Mouse (Mus musculus) intestine, embryonic 14.5 days (tissue): ENCODE data around the gene Nrarp. TPM values are rescaled to one million over a fixed set of nuclear protein-coding genes. Genes with fewer than 3 reads are reported as not detected.

Experiments
- ATAC-seq: fragments of 200-750 bp; cut with Nextera tagmentation; replicated peaks from 2 replicates; pipeline ENCODE4 v1.8.0; 2017; ENCODE audit warnings: low read depth, moderate number of reproducible peaks, moderate TSS enrichment, moderate library complexity; ENCODE audit not compliant: low FRiP score, low TSS enrichment
- DNase-seq: peaks from one replicate; pipeline ENCODE4 v3.0.0-alpha.2; 2018; ENCODE audit warnings: low spot score
- H3K27ac ChIP-seq: fragments of 300-500 bp; sonication (generic); 2 replicates; pipeline ENCODE4 v1.5.1; 2014; ENCODE audit warnings: low read depth, mild to moderate bottlenecking, control low read depth
- H3K27me3 ChIP-seq: fragments of 300-500 bp; sonication (generic); replicated peaks from 2 replicates; pipeline ENCODE4 v1.6.1; 2014; ENCODE audit warnings: low read length, control low read depth; ENCODE audit not compliant: control insufficient read depth, insufficient read depth
- H3K36me3 ChIP-seq: fragments of 300-500 bp; sonication (generic); 2 replicates; pipeline ENCODE4 v1.6.1; 2014; ENCODE audit warnings: low read length, control low read depth; ENCODE audit not compliant: control insufficient read depth, insufficient read depth
- H3K4me1 ChIP-seq: fragments of 300-500 bp; sonication (generic); replicated peaks from 2 replicates; pipeline ENCODE4 v1.6.1; 2014; ENCODE audit warnings: low read length, control low read depth, mixed read lengths; ENCODE audit not compliant: control insufficient read depth, insufficient read depth
- H3K4me2 ChIP-seq: fragments of 300-500 bp; sonication (generic); 2 replicates; pipeline ENCODE4 v1.6.1; 2014; ENCODE audit warnings: low read length
- H3K4me3 ChIP-seq: fragments of 300-500 bp; sonication (generic); 2 replicates; pipeline ENCODE4 v1.5.1; 2014; ENCODE audit warnings: low read depth, low read length, control low read depth, mixed read lengths
- H3K9ac ChIP-seq: fragments of 300-500 bp; sonication (generic); 2 replicates; pipeline ENCODE4 v1.6.1; 2014; ENCODE audit warnings: mild to moderate bottlenecking, low read length
- H3K9me3 ChIP-seq: fragments of 300-500 bp; sonication (generic); 2 replicates; pipeline ENCODE4 v1.6.1; 2016; ENCODE audit warnings: low read length, control low read depth; ENCODE audit not compliant: control insufficient read depth
- WGBS: fragments of 180-500 bp; shearing (Covaris S2); extraction: QIAGEN DNeasy Blood & Tissue Kit; methylation state at CpG from one replicate; pipeline ENCODE4 v1.1.7; 2014; 5-methylcytosine and 5-hydroxymethylcytosine counted together
- polyA plus RNA-seq: library from polyadenylated mRNA; unstranded; fragments of >200 nt; fragmentation: Nextera tagmentation; extraction: Ambion mirVana; gene quantifications from 2 replicates; pipeline ENCODE4 v1.2.1, GENCODE M21; 2014

The Nrarp gene
- polyA plus RNA-seq, 1 experiment from 2014 or later = 13.2 TPM

- DNase-seq (no peak), ATAC-seq (peak; percentile 37)
- H3K9ac ChIP-seq = peak overlapping the region; percentile 34; the same call in 1 of the 2 replicates
- peak overlapping the region; percentile 58 for H3K4me2 ChIP-seq
- H3K27me3 ChIP-seq = peaks cover 20% of the 10 kb centered on the region
- H3K9me3 ChIP-seq = no peaks in the 10 kb centered on the region
- peaks cover 22% of the 10 kb centered on the region for H3K36me3 ChIP-seq
- H3K4me3 ChIP-seq = peak overlapping the region; percentile 34
- peak overlapping the region; percentile 76 for H3K27ac ChIP-seq
- H3K4me1 ChIP-seq = peaks cover 20% of the 10 kb centered on the region; the same call in 1 of the 2 replicates
- WGBS = 20% methylated on average over 55 of the region's 55 CpGs
These were observed 14.9 kb downstream of the Nrarp start for GRCm38 (mm10) chr2:25195211-25196156.

GRCm38 (mm10) chr2:25196172-25196954, 15.8 kb downstream of the Nrarp start, which contains the start of gene Tor4a:
Tor4a (minus strand) TSS chr2:25196886.
- DNase-seq (peak; percentile 77), ATAC-seq (peak; percentile 73)
- Histone ChIP-seq H3K4me3 (peak within 1 kb of the TSS; percentile 34), H3K4me1 (peaks cover 20% of the 10 kb centered on the region; the same call in 1 of the 2 replicates), H3K4me2 (peak within 1 kb of the TSS; percentile 58), H3K9ac (peak within 1 kb of the TSS; percentile 34; the same call in 1 of the 2 replicates), H3K27ac (peak within 1 kb of the TSS; percentile 76), H3K36me3 (peaks cover 31% of the 10 kb centered on the region), H3K27me3 (peaks cover 20% of the 10 kb centered on the region), H3K9me3 (no peaks in the 10 kb centered on the region)
- WGBS = 11% methylated on average over 8 of the region's 8 CpGs

GRCm38 (mm10) chr2:25197191-25197590, 16.6 kb downstream of the Nrarp start:
- 25% methylated on average over 2 of the region's 2 CpGs for WGBS
- peak overlapping the region; percentile 76 for H3K27ac ChIP-seq
- peak overlapping the region; percentile 58 for H3K4me2 ChIP-seq
- DNase-seq (no peak), ATAC-seq (no peak)
- H3K4me1 ChIP-seq = peaks cover 20% of the 10 kb centered on the region; the same call in 1 of the 2 replicates
- H3K4me3 ChIP-seq = no peak overlapping the region
- H3K9me3 ChIP-seq = no peaks in the 10 kb centered on the region
- H3K36me3 ChIP-seq = peaks cover 39% of the 10 kb centered on the region
- H3K27me3 ChIP-seq = peaks cover 20% of the 10 kb centered on the region
- no peak overlapping the region for H3K9ac ChIP-seq

GRCm38 (mm10) chr2:25197946-25198345, 17.4 kb downstream of the Nrarp start:
- Histone ChIP-seq H3K27ac (no peak overlapping the region), H3K36me3 (peaks cover 47% of the 10 kb centered on the region), H3K9ac (no peak overlapping the region), H3K4me3 (no peak overlapping the region), H3K4me1 (peaks cover 20% of the 10 kb centered on the region; the same call in 1 of the 2 replicates), H3K9me3 (no peaks in the 10 kb centered on the region), H3K4me2 (no peak overlapping the region), H3K27me3 (peaks cover 20% of the 10 kb centered on the region)
- no peak for DNase-seq
- ATAC-seq = no peak

GRCm38 (mm10) chr2:25200631-25201030, 20.1 kb downstream of the Nrarp start:
- Histone ChIP-seq H3K9ac (no peak overlapping the region), H3K27me3 (peaks cover 9% of the 10 kb centered on the region; the same call in 1 of the 2 replicates), H3K36me3 (peaks cover 74% of the 10 kb centered on the region), H3K4me3 (no peak overlapping the region), H3K4me2 (no peak overlapping the region), H3K27ac (no peak overlapping the region), H3K9me3 (no peaks in the 10 kb centered on the region), H3K4me1 (0 out of 2 replicates have a peak, but pooled peaks cover 12% of the 10 kb centered on the region)
- DNase-seq (no peak), ATAC-seq (no peak)
- WGBS = 93% methylated on average over 2 of the region's 2 CpGs

GRCm38 (mm10) chr2:25203631-25204214, 23.2 kb downstream of the Nrarp start:
- H3K4me3 ChIP-seq = no peak overlapping the region
- H3K27ac ChIP-seq = no peak overlapping the region
- no peak for ATAC-seq
- no peak for DNase-seq
- no peaks in the 10 kb centered on the region for H3K9me3 ChIP-seq
- no peak overlapping the region for H3K9ac ChIP-seq
- H3K27me3 ChIP-seq = no peaks in the 10 kb centered on the region
- no peak overlapping the region for H3K4me2 ChIP-seq
- peaks cover 99% of the 10 kb centered on the region for H3K36me3 ChIP-seq
- no peaks in the 10 kb centered on the region for H3K4me1 ChIP-seq
- 63% methylated on average over 4 of the region's 4 CpGs for WGBS

- WGBS = 100% methylated on average over 1 of the region's 1 CpGs
- DNase-seq (no peak), ATAC-seq (no peak)
- Histone ChIP-seq H3K9ac (no peak overlapping the region), H3K4me1 (peaks cover 15% of the 10 kb centered on the region), H3K4me3 (no peak overlapping the region), H3K27ac (no peak overlapping the region), H3K27me3 (no peaks in the 10 kb centered on the region), H3K36me3 (peaks cover 71% of the 10 kb centered on the region), H3K4me2 (no peak overlapping the region), H3K9me3 (no peaks in the 10 kb centered on the region)
These were observed 27.0 kb downstream of the Nrarp start for GRCm38 (mm10) chr2:25207593-25207992.

GRCm38 (mm10) chr2:25210686-25211085, 30.1 kb downstream of the Nrarp start:
- peaks cover 15% of the 10 kb centered on the region for H3K4me1 ChIP-seq
- peaks cover 40% of the 10 kb centered on the region for H3K36me3 ChIP-seq
- H3K4me2 ChIP-seq = peak overlapping the region; percentile 95
- no peaks in the 10 kb centered on the region for H3K27me3 ChIP-seq
- H3K9ac ChIP-seq = peak overlapping the region; percentile 89
- WGBS = under 1% methylated on average over 24 of the region's 24 CpGs
- no peak for ATAC-seq
- H3K4me3 ChIP-seq = peak overlapping the region; percentile 99
- DNase-seq = peak; percentile 63
- peak overlapping the region; percentile 83 for H3K27ac ChIP-seq
- H3K9me3 ChIP-seq = no peaks in the 10 kb centered on the region
